9 mouse cellular contexts compared by ENCODE assay signal in the genomic region with DNA sequence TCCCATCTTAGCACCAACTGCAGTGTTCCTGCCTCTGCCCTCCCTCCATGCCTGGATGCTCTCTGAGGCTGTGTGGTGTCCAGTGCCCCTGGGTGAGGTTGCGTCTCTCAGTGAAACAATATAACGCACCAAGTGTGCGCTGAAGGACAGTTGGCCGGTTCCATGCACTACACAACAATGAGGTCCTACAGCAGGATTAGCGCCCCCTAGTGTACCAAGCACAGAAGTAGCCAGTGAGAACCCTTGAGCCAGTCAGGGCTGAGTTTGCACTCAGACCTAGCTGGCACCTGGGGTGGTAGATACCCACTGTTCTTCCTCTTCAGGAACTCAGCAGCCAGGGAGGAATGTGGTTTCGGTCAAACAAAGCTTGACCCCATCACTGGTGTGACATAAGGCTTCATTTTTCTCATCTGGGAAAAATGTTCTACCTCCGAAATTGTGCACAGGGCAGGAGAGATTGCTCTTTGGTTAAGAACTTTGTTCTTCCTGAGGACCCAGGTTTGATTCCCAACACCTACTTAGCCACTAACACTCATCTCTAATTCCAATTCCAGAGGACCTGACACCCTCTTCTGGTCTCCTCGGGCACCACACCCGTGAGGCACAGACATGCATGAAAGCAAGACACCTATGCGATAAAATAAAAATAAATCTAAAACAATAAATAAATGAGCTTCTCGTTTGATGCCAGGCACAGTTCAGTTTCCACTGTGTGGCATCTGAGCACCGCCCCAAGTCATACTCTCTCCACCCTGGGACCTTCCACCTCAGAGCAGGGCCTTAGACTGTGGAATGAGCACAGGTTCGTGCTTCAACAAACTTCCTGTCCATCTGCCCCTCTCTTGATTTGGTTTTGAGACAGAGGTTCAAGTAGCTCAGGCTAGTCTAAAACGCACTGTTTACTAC. TPM values are rescaled to one million over a fixed set of nuclear protein-coding genes. Genes with fewer than 3 reads are reported as not detected.
DNase-seq lines count a peak whose midpoint lies in the region; ATAC-seq and TF ChIP-seq lines count a peak whose summit lies in the region.
"Had no signal": no experiment of that assay in that cellular context is flagged by ENCODE, and none has a peak within 500 bp of the region (broad histone marks: within the 10 kb centered on the region; RNA-seq: fewer than 3 reads in every experiment).

No protein-coding gene starts in this region.

- intact Hi-C loops in left cerebral cortex, postnatal 36 days (cut with DNase I), result no loop called here

- H3K4me1 ChIP-seq in midbrain, postnatal 0 days (ENCODE audit: insufficient read depth, low read length), result no peaks in the 10 kb centered on the region
- no peaks in the 10 kb centered on the region for H3K4me1 ChIP-seq in midbrain, embryonic 15.5 days
- peaks cover 5% of the 10 kb centered on the region; the same call in 1 of the 2 replicates for H3K4me1 ChIP-seq in intestine, embryonic 14.5 days (replicated peaks; ENCODE audit: control insufficient read depth, insufficient read depth, low read length)
- 0 out of 2 replicates have a peak, but pooled peaks cover 3% of the 10 kb centered on the region for H3K4me1 ChIP-seq in stomach, embryonic 14.5 days (ENCODE audit: control insufficient read depth, insufficient read depth, low read length)
- H3K4me1 ChIP-seq: neural tube, embryonic 12.5 days had no signal

- peak; percentile 49 for TF ChIP-seq CTCF in midbrain, postnatal 0 days (IDR thresholded peaks at IDR 0.05)

- 88% methylated on average over 14 of the region's 14 CpGs for WGBS in midbrain, postnatal 0 days
- 87% methylated on average over 14 of the region's 14 CpGs for WGBS in midbrain, embryonic 15.5 days
- 84% methylated on average over 14 of the region's 14 CpGs for WGBS in intestine, embryonic 14.5 days
- 86% methylated on average over 14 of the region's 14 CpGs for WGBS in stomach, embryonic 14.5 days

- H3K27ac ChIP-seq in midbrain, postnatal 0 days (ENCODE audit: low read depth, low read length), result no peak overlapping the region
- no peak overlapping the region for H3K27ac ChIP-seq in midbrain, embryonic 15.5 days
- peak overlapping the region; percentile 65 for H3K27ac ChIP-seq in intestine, embryonic 14.5 days (ENCODE audit: low read depth)
- H3K27ac ChIP-seq in stomach, embryonic 14.5 days (ENCODE audit: low read length), result peak overlapping the region; percentile 8; the same call in 1 of the 2 replicates
- H3K27ac ChIP-seq: neural tube, embryonic 12.5 days had no signal

- no peaks in the 10 kb centered on the region for H3K9me3 ChIP-seq in midbrain, postnatal 0 days (ENCODE audit: low read length)
- no peaks in the 10 kb centered on the region for H3K9me3 ChIP-seq in midbrain, embryonic 15.5 days
- H3K9me3 ChIP-seq in intestine, embryonic 14.5 days (ENCODE audit: control insufficient read depth, low read length), result no peaks in the 10 kb centered on the region
- no peaks in the 10 kb centered on the region for H3K9me3 ChIP-seq in stomach, embryonic 14.5 days (ENCODE audit: control insufficient read depth, low read depth, low read length)
- H3K9me3 ChIP-seq: neural tube, embryonic 12.5 days had no signal

- H3K4me3 ChIP-seq in midbrain, postnatal 0 days (ENCODE audit: low read depth, low read length), result no peak overlapping the region
- no peak overlapping the region for H3K4me3 ChIP-seq in midbrain, embryonic 15.5 days
- H3K4me3 ChIP-seq in intestine, embryonic 14.5 days (ENCODE audit: low read depth, low read length), result no peak overlapping the region
- H3K4me3 ChIP-seq in stomach, embryonic 14.5 days (ENCODE audit: low read depth, low read length), result no peak overlapping the region
- H3K4me3 ChIP-seq: neural tube, embryonic 12.5 days had no signal

- no peak overlapping the region for H3K4me2 ChIP-seq in midbrain, postnatal 0 days (ENCODE audit: low read depth, low read length, poor library complexity, severe bottlenecking)
- H3K4me2 ChIP-seq in midbrain, embryonic 15.5 days, result no peak overlapping the region
- no peak overlapping the region for H3K4me2 ChIP-seq in intestine, embryonic 14.5 days (ENCODE audit: low read length)
- no peak overlapping the region for H3K4me2 ChIP-seq in stomach, embryonic 14.5 days (replicated peaks; ENCODE audit: low read depth, low read length)
- H3K4me2 ChIP-seq: neural tube, embryonic 12.5 days had no signal

- ATAC-seq in midbrain, postnatal 0 days (ENCODE audit: low FRiP score), result no peak
- ATAC-seq in midbrain, embryonic 15.5 days (replicated peaks), result no peak
- ATAC-seq in intestine, embryonic 14.5 days (replicated peaks; ENCODE audit: low FRiP score, low TSS enrichment, low read depth), result no peak
- ATAC-seq in stomach, embryonic 14.5 days (ENCODE audit: insufficient number of reproducible peaks, insufficient read depth, low FRiP score, low read depth), result no peak

- no peaks in the 10 kb centered on the region for H3K27me3 ChIP-seq in midbrain, postnatal 0 days (ENCODE audit: insufficient read depth, low read length)
- no peaks in the 10 kb centered on the region for H3K27me3 ChIP-seq in midbrain, embryonic 15.5 days (replicated peaks)
- no peaks in the 10 kb centered on the region for H3K27me3 ChIP-seq in intestine, embryonic 14.5 days (replicated peaks; ENCODE audit: control insufficient read depth, insufficient read depth, low read length)
- no peaks in the 10 kb centered on the region for H3K27me3 ChIP-seq in stomach, embryonic 14.5 days (ENCODE audit: control insufficient read depth, insufficient read depth, low read length)
- H3K27me3 ChIP-seq: neural tube, embryonic 12.5 days had no signal

- DNase-seq in cerebellum, adult 9-11 months, result peak; percentile 27
- DNase-seq in cerebellum, adult 8-10 months, result no peak
- DNase-seq in midbrain, postnatal 0 days (ENCODE audit: low spot score), result no peak
- DNase-seq in intestine, embryonic 14.5 days (ENCODE audit: low spot score), result no peak
- DNase-seq in ovary, postnatal 14 days (ENCODE audit: low spot score), result no peak
- no peak for DNase-seq in left cerebral cortex, postnatal 36 days (ENCODE audit: low spot score in 2 of 2)

- no peak overlapping the region for H3K9ac ChIP-seq in midbrain, postnatal 0 days (replicated peaks; ENCODE audit: low read length, poor library complexity, severe bottlenecking)
- no peak overlapping the region for H3K9ac ChIP-seq in midbrain, embryonic 15.5 days
- H3K9ac ChIP-seq in intestine, embryonic 14.5 days (ENCODE audit: low read length), result no peak overlapping the region
- H3K9ac ChIP-seq in stomach, embryonic 14.5 days (replicated peaks; ENCODE audit: low read depth, low read length), result no peak overlapping the region
- H3K9ac ChIP-seq: neural tube, embryonic 12.5 days had no signal

- peaks cover 7% of the 10 kb centered on the region; the same call in 1 of the 2 replicates for H3K36me3 ChIP-seq in midbrain, postnatal 0 days (ENCODE audit: insufficient read depth, low read length)
- no peaks in the 10 kb centered on the region for H3K36me3 ChIP-seq in midbrain, embryonic 15.5 days (replicated peaks)
- H3K36me3 ChIP-seq in intestine, embryonic 14.5 days (ENCODE audit: control insufficient read depth, insufficient read depth, low read length), result peaks cover 18% of the 10 kb centered on the region
- H3K36me3 ChIP-seq in stomach, embryonic 14.5 days (ENCODE audit: control insufficient read depth, insufficient read depth, low read length), result peaks cover 12% of the 10 kb centered on the region

RNA-seq across cellular contexts. Expression of a gene that starts 9.5 kb away (rescaled TPM):
- total RNA-seq in midbrain, postnatal 0 days (2014; rRNA removed), result 25.2 and 30.9 TPM in 2 replicates
- polyA plus RNA-seq in midbrain, postnatal 0 days (2015; fragmentation: Nextera tagmentation; extraction: Ambion mirVana), result 20.4 and 21.6 TPM in 2 replicates
- 23.8 and 24.1 TPM in 2 replicates for polyA plus RNA-seq in midbrain, embryonic 15.5 days (2015; fragmentation: Nextera tagmentation; extraction: Ambion mirVana)
- 116 and 120 TPM in 2 replicates for polyA plus RNA-seq in intestine, embryonic 14.5 days (2014; fragmentation: Nextera tagmentation; extraction: Ambion mirVana)
- polyA plus RNA-seq in stomach, embryonic 14.5 days (2014; fragmentation: Nextera tagmentation; extraction: Ambion mirVana), result 58.8 and 60.1 TPM in 2 replicates
- total RNA-seq in left cerebral cortex, postnatal 36 days (2021), result 10 to 100 TPM in 1 of 2 experiments, 1 to 10 TPM in 1; 9.9 to 13.6 TPM

Comparison
In these comparisons a context has a peak if more than half of its experiments do, and no peak if none do; other contexts are left out.
1. H3K27ac ChIP-seq: peak in intestine, embryonic 14.5 days (single experiment) and stomach, embryonic 14.5 days (single experiment); none in midbrain, postnatal 0 days (single experiment) and midbrain, embryonic 15.5 days (single experiment).